Mouse (Mus musculus) skeletal muscle tissue, adult 2 months (tissue): ENCODE measurements around the gene Prlh.

ENCODE experiments used
- DNase-seq: peaks from one replicate; pipeline ENCODE4 v3.0.0-alpha.2; 2012; ENCODE audit warnings: low read depth, low spot score

Prlh gene

DNA sequence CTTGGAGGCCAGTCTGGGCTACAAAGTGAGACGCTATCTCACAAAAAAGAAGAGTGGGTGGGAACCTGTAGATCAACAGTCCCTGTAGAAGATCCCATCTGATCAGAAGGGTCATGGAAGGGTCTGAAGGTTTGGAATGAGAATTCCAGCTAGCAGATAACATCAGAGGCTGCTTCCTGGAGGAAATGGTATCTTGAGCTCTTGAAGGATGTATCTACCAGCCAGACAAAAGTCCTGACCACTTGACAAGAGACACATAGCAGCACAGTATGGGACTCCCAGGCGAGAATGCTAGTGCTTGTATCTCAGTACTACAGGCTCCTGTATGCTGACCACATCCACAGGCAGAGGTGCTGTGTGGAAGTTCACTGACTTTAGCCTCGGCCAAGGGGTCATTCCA is 48.2 kb downstream of the Prlh start:
- DNase-seq = no peak

GRCm38 (mm10) chr1:91001871-91002539 is 49.1 kb downstream of the Prlh start:
- DNase-seq = peak; percentile 76

DNA sequence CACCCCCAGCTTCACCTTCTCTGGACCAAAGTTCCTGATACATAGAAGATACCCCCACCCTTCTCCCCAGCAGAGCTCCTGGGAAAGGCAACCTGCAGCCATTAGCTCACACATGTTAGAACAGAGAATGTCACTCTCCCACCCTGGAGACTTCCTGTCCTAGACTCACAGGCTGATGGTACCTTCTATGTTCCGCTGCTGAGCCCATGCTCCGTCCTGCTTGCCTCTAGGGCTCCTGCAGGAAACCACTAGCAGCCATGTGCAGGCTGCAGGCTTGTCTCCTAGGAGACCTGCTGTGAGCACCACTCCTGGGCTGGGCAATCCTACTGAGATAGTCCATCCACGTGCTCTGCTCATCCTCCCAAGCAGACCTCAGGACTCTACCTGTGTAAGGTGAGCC is 49.7 kb downstream of the Prlh start:
- DNase-seq = no peak
